Mouse (Mus musculus) layer of hippocampus, adult 2 months (tissue): ENCODE measurements around the gene Stab1. TPM values are rescaled to one million over a fixed set of nuclear protein-coding genes. Genes with fewer than 3 reads are reported as not detected.

Experiments used
- DNase-seq, 2 experiments: peaks; one replicate each; pipeline ENCODE4 v3.0.0; 2022; ENCODE audit warnings: low spot score in 2 of 2
- H3K27ac ChIP-seq: fragments of 200-600 bp; 2 replicates; pipeline ENCODE4 v1.8.1; 2022
- H3K4me3 ChIP-seq: fragments of 200-600 bp; 2 replicates; pipeline ENCODE4 v1.8.1; 2022; ENCODE audit warnings: mild to moderate bottlenecking
- CTCF ChIP-seq: fragments of 200-600 bp; conservative IDR thresholded peaks from 2 replicates; pipeline ENCODE4 v1.8.1; 2022; ENCODE audit warnings: antibody characterized with exemption, mild to moderate bottlenecking, moderate library complexity
- total RNA-seq, 2 experiments: library from RNA; stranded (reverse); gene quantifications; 2 replicates each; pipeline ENCODE4 v1.2.3; 2021

Gene Stab1
- total RNA-seq, 2 experiments from 2014 or later = 23.2 TPM

DNA sequence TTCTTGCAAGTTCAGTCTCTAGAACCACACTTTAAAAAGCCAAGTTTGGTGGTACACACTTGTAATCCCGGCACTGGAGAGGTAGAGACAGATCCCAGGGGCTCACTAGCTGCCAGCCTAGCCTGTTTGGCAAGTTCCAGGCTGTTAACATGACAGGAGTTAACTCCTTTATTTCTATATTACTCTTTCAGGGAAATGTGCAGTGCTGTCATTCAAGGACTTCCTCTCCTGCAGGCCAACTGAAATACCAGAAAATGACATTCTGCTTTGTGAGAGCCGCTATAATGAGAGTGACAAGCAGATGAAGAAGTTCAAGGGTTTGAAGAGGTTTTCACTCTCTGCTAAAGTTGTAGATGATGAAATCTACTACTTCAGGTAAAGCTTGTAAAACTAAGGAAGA lies 63.3 kb downstream of the Stab1 start:
- Histone ChIP-seq H3K27ac (no peak overlapping the region), H3K4me3 (no peak overlapping the region)
- DNase-seq = no peak
- no peak for TF ChIP-seq CTCF

GRCm38 (mm10) chr14:31089918-31090317 lies 78.5 kb downstream of the Stab1 start:
- H3K27ac ChIP-seq = no peak overlapping the region
- no peak for DNase-seq
- no peak for TF ChIP-seq CTCF
- H3K4me3 ChIP-seq = no peak overlapping the region

Other genes with a start within 250 kb of the Stab1 start
- 10 to 100 TPM; 27.6 to 28.6 TPM for gene Itih3, start 244.9 kb downstream of the Stab1 start, total RNA-seq
- gene Itih1, start 225.4 kb downstream of the Stab1 start, total RNA-seq = not detected
- gene Nek4, start 217.3 kb downstream of the Stab1 start, total RNA-seq = 10 to 100 TPM; 19.1 to 21.9 TPM
- gene Glt8d1, start 167.2 kb downstream of the Stab1 start, total RNA-seq = 10 to 100 TPM; 39.9 to 49.9 TPM
- gene Spcs1, start 167.0 kb downstream of the Stab1 start, total RNA-seq = 100 to 1,000 TPM; 156 to 162 TPM
- 10 to 100 TPM; 56.3 to 56.8 TPM for gene Pbrm1, start 149.5 kb downstream of the Stab1 start, total RNA-seq
- 10 to 100 TPM; 48.8 to 54.1 TPM for gene Gnl3, start 149.5 kb downstream of the Stab1 start, total RNA-seq
- 10 to 100 TPM; 26.4 to 28.0 TPM for gene Smim4, start 39.7 kb downstream of the Stab1 start, total RNA-seq
- gene Nt5dc2, start 37.6 kb downstream of the Stab1 start, total RNA-seq = 10 to 100 TPM; 12.6 to 13.4 TPM
- gene Tnnc1, start 39.7 kb upstream of the Stab1 start, total RNA-seq = 1 to 10 TPM; 2.4 to 2.9 TPM
- 100 to 1,000 TPM; 472 to 491 TPM for gene Nisch, start 48.3 kb upstream of the Stab1 start, total RNA-seq
- 1 to 10 TPM; 5.0 to 6.1 TPM for gene Sema3g, start 49.2 kb upstream of the Stab1 start, total RNA-seq
- 1 to 10 TPM; 5.3 to 6.0 TPM for gene Phf7, start 82.7 kb upstream of the Stab1 start, total RNA-seq
- gene Bap1, start 82.8 kb upstream of the Stab1 start, total RNA-seq = 100 to 1,000 TPM; 130 to 144 TPM
- gene Dnah1, start 155.3 kb upstream of the Stab1 start, total RNA-seq = 1 to 10 TPM; 4.6 to 5.8 TPM
- 10 to 100 TPM; 35.6 to 39.4 TPM for gene Capn7, start 168.0 kb upstream of the Stab1 start, total RNA-seq